Mouse (Mus musculus) left cerebral cortex, adult 2 months (tissue): ENCODE data around the gene Cyb561d2. TPM values are rescaled to one million over a fixed set of nuclear protein-coding genes. Genes with fewer than 3 reads are reported as not detected.
"Not testable (repeated sequence)": the region's sequence is repeated elsewhere in the genome, so short reads cannot be mapped to it uniquely, and the experiment has no call there.

ENCODE experiments used
- DNase-seq, 2 experiments: peaks; one replicate each; pipeline ENCODE4 v3.0.0; 2021 to 2022; ENCODE audit warnings: low spot score in 2 of 2, mixed read lengths in 1 of 2; ENCODE audit errors: extremely low spot score in 1 of 2
- H3K27ac ChIP-seq: fragments of 200-600 bp; 2 replicates; pipeline ENCODE4 v1.8.1; 2022
- H3K4me3 ChIP-seq: fragments of 200-600 bp; 2 replicates; pipeline ENCODE4 v1.8.1; 2022
- CTCF ChIP-seq: fragments of 200-600 bp; IDR thresholded peaks from 2 replicates; pipeline ENCODE4 v1.8.1; 2022; ENCODE audit warnings: antibody characterized with exemption, mild to moderate bottlenecking, moderate library complexity
- intact Hi-C: fragments of 180-260 bp; cut with DNase I; formaldehyde crosslinking; loops from one replicate; pipeline ENCODE4 v1.15.1; 2025
- total RNA-seq, 2 experiments: library from RNA; stranded (reverse); gene quantifications; 2 replicates each; pipeline ENCODE4 v1.2.3; 2021

Gene Cyb561d2
- total RNA-seq, 2 experiments from 2014 or later = 14.7 to 16.7 TPM

- DNase-seq = peak; percentile 82 to 85
- H3K4me3 ChIP-seq = peak within 1 kb of the TSS; percentile 80
- peak within 1 kb of the TSS; percentile 90 for H3K27ac ChIP-seq
- intact Hi-C loops = no loop called here
- no peak for TF ChIP-seq CTCF
Observed at GRCm38 (mm10) chr9:107580501-107581317, 38.7 kb upstream of the Cyb561d2 start, which contains the start of gene Hyal3. TSS of gene Hyal3 (plus strand) at chr9:107580818.

DNA sequence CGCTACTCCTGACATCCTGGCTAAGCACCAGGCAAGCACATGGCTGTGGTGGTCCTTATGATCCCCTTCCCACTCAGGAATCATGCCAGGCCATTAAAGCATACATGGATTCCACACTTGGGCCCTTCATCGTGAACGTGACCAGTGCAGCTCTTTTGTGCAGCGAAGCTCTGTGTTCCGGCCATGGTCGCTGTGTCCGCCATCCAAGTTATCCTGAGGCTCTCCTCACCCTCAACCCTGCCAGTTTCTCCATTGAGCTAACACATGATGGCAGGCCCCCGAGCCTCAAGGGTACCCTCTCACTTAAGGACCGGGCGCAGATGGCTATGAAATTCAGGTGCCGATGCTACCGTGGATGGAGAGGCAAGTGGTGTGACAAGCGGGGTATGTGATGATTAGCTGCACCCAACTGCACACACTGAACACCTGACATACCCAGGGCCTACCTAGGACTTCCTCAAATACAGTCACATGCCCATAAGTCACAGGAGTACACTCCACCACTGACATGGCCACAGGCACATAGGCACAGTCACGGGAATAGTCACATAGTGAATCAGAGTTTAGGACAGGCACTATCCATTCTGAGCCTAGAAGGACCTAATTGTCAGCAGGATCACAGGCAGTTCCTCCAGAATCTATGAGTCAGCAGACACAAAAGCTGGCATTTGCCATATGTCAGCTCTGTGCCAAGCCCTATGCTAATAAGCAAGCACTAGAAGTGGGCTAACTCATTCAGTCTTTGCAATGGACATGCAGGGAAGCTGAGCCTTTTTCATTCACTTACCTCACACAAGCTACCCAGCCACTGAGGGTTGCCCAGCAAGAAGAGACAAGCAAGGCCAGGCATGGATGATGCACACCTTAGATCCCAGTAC, 37.3 kb upstream of the Cyb561d2 start:
- Histone ChIP-seq H3K27ac (0 out of 2 replicates have a peak overlapping the region, but pooled peaks have one; percentile 90), H3K4me3 (no peak overlapping the region)
- TF ChIP-seq CTCF = no peak
- intact Hi-C loops = loop anchor here (10.0 kb wide), 1 partner anchor 916 kb away; the partner anchor contains the start of gene Usp19
- DNase-seq = no peak

- intact Hi-C loops = loop anchor here (10.0 kb wide), 1 partner anchor 916 kb away; the partner anchor contains the start of gene Usp19
- DNase-seq = no peak
- no peak for TF ChIP-seq CTCF
- no peak within 1 kb of the TSS for H3K4me3 ChIP-seq
- H3K27ac ChIP-seq = 0 out of 2 replicates have a peak within 1 kb of the TSS, but pooled peaks have one; percentile 90
Observed at GRCm38 (mm10) chr9:107578587-107578986, 36.6 kb upstream of the Cyb561d2 start, which contains the start of gene Naa80. TSS of gene Naa80 (plus strand) at chr9:107578887.

DNA sequence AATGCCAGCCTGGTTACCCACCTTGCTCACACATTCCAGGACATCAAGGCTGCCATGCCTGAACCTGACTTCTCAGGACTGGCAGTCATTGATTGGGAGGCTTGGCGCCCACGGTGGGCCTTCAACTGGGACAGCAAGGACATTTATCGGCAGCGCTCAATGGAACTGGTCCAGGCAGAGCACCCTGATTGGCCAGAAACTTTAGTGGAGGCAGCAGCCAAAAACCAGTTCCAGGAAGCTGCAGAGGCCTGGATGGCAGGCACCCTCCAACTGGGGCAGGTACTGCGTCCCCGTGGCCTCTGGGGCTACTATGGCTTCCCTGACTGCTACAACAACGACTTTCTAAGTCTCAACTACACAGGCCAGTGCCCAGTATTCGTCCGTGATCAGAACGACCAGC, 35.9 kb upstream of the Cyb561d2 start:
- Histone ChIP-seq H3K4me3 (no peak overlapping the region), H3K27ac (no peak overlapping the region)
- intact Hi-C loops = loop anchor here (10.0 kb wide), 1 partner anchor 917 kb away; the partner anchor contains the start of gene Usp19
- no peak for TF ChIP-seq CTCF
- DNase-seq = no peak

DNA sequence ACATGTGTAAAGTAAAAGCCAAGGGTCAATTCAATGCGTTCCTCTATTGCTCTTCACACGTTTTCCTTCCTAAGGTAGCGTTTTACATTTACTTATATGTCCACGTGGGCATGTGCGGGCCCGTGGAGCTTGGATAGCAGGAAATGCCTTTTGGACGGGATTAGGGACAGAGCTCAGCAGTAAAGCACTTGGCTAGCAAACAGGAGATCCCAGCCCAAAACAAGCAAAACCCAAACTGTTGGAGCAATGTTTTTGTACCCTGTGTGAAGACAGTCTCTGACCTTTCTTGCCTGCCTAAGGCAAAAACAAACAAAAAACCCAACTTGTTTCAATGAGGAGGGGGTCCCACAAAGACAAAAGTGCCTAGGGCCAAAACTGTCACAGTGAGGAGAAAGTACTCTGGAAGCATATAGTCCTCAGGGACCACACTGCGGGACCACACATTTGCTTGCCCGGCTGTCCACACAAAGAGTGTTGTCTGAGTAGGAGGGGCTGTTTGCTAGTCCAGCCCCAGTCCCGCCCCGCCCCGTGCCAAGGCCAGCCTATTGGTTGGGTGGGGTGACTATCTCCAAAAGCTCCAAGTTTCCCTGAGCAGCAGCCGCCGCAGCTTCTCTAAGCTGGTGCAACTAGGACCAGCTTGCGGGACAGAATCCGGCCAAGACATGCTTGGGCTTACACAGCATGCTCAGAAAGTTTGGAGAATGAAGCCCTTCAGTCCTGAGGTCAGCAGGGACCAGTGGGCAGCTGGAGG, 34.5 kb upstream of the Cyb561d2 start, which contains the start of gene Hyal1:
Hyal1 (plus strand) TSS at position 571 of the 751 bp plus-strand sequence.
- Histone ChIP-seq H3K4me3 (peak within 1 kb of the TSS; percentile 39; the same call in 1 of the 2 replicates), H3K27ac (peak within 1 kb of the TSS; percentile 63)
- no peak for DNase-seq
- no peak for TF ChIP-seq CTCF
- intact Hi-C loops = loop anchor here (10.0 kb wide), 1 partner anchor 918 kb away; the partner anchor contains the start of gene Usp19

DNA sequence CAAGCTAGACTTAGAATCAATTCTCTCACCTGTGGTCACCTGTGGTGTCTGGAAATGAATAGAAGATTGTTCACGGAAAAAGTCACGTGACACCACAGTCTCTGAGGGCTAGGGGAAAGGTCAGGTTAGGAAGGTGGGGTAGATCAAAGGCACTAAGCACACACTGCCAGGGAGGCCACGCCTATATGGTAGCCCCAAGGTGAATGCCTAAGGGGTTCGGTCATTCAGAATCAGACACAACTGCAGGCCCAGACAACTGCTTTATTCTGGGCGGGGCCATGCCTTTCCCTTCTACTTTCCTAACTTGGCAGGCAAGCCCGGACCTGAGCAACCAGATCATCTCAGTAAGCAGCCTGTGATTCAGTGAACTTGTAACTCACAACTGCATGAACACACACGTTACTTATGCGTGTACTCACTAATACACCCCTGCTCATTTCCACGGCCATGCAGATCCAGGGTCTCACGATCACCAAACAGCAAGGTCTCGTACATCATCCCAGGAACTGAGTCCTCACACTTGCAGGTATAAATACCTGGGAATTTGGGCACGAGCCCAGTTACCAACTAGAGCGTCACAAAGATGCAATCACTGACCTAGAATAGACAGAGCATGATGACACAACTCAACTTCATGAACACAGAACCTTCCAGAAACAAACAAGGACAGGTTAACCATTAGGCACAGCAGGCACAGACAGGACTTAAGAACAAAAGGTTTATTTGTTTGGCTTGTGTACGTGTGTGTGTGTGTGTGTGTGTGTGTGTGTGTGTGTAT, 33.8 kb upstream of the Cyb561d2 start:
- H3K4me3 ChIP-seq = no peak overlapping the region
- no peak overlapping the region for H3K27ac ChIP-seq
- TF ChIP-seq CTCF = no peak
- intact Hi-C loops = loop anchor here (10.0 kb wide), 1 partner anchor 919 kb away; the partner anchor contains the start of gene Usp19
- no peak for DNase-seq

GRCm38 (mm10) chr9:107573774-107574173, 31.8 kb upstream of the Cyb561d2 start:
- TF ChIP-seq CTCF = peak; percentile 26
- intact Hi-C loops = loop anchor here (10.0 kb wide), 1 partner anchor 921 kb away; the partner anchor contains the start of gene Usp19
- H3K4me3 ChIP-seq, H3K27ac ChIP-seq, DNase-seq: not testable (repeated sequence)

GRCm38 (mm10) chr9:107572327-107572662, 30.3 kb upstream of the Cyb561d2 start:
- Histone ChIP-seq H3K4me3 (no peak overlapping the region), H3K27ac (no peak overlapping the region)
- intact Hi-C loops = loop anchor here (10.0 kb wide), 1 partner anchor 923 kb away; the partner anchor contains the start of gene Usp19
- DNase-seq = no peak
- TF ChIP-seq CTCF = no peak

DNA sequence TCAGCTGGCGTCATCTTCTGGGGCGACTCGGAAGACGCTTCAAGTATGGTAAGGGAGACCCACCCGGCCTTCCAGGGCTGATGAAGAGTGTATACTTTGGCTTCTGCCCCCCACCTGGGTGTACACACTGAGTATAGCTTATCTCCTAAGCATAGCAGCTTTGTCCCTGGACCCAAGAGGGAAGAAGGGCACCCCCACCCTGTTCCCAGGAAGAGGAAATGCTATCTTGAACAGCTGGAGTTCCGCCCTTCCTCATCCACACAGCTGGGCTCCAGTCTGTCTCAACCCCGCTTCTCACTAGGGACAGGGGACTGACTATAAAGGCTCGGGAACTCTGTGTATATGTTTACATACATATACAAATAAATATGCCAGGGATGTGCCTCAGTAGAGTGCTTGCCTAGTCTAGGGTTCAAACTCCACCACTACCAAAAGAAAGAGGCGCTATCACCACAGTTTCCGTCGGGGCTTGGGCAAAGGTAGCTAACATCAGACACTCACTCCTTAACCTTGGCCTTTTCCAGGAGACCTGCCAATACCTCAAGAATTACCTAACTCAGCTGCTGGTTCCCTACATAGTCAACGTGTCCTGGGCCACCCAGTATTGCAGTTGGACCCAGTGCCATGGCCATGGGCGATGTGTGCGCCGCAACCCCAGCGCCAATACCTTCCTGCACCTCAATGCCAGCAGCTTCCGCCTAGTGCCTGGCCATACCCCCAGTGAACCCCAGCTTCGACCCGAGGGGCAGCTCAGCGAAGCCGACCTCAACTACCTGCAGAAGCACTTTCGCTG, 29.7 kb upstream of the Cyb561d2 start:
- intact Hi-C loops = loop anchor here (10.0 kb wide), 1 partner anchor 923 kb away; the partner anchor contains the start of gene Usp19
- H3K27ac ChIP-seq = no peak overlapping the region
- no peak overlapping the region for H3K4me3 ChIP-seq
- no peak for TF ChIP-seq CTCF
- DNase-seq = no peak
